Mouse (Mus musculus) layer of hippocampus, adult 9-10 months (tissue): Measurements from ENCODE around the gene Luc7l.
A peak's percentile ranks its signal among the peaks of the same experiment; 100 is the strongest.

Experiments used
- DNase-seq: peaks from one replicate; pipeline ENCODE4 v3.0.0; 2022; ENCODE audit warnings: low spot score

The Luc7l gene

GRCm38 (mm10) chr17:26252539-26253251, at the start of gene Luc7l:
Gene Luc7l, plus strand, starts transcription at chr17:26252896.
- peak; percentile 85 for DNase-seq

DNA sequence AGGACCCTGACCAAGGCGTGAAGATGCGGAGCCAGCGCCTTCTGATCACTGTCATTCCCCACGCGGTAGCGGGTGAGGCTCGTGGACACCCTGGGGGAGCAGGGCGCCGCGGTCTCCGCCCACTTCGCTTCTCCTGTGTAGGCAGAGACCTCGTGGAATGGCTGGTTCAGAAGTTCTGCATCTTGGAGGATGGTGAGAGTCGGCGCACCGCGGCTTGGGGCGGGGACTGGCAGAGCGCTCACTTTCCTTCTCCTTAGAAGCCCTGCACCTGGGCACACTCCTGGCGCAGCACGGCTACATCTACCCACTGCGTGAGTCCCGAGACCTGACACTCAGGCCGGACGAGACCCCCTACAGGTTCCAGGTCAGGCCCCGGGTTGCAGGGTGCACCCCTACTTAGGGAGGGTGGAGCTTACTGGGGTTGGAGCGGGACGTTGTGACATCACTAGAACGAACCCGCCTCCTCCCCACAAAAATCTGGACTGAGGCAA, 49.3 kb upstream of the Luc7l start:
- DNase-seq = peak; percentile 20

- no peak for DNase-seq
Observed at GRCm38 (mm10) chr17:26204766-26205165, 47.9 kb upstream of the Luc7l start.

GRCm38 (mm10) chr17:26206392-26206791, 46.3 kb upstream of the Luc7l start:
- no peak for DNase-seq

DNA sequence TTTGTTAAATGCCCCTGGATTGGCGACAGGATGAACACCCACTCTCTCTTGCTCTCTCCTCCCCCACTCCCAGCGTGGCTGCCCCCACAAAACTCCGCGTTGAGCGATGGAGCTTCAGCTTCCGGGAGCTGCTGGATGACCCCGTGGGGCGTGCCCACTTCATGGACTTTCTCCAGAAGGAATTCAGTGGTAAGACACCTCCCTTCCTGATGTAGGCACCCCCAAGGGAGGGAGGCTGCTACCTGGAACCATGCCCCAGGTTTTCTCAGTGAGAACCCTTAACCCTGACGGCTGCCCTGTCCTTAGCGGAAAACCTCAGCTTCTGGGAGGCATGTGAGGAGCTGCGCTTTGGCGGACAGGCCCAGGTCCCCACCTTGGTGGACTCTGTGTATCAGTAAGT, 45.0 kb upstream of the Luc7l start, which contains the start of gene Arhgdig:
Gene Arhgdig, minus strand, starts transcription at position 101 of the 400 bp plus-strand sequence.
- DNase-seq = no peak

DNA sequence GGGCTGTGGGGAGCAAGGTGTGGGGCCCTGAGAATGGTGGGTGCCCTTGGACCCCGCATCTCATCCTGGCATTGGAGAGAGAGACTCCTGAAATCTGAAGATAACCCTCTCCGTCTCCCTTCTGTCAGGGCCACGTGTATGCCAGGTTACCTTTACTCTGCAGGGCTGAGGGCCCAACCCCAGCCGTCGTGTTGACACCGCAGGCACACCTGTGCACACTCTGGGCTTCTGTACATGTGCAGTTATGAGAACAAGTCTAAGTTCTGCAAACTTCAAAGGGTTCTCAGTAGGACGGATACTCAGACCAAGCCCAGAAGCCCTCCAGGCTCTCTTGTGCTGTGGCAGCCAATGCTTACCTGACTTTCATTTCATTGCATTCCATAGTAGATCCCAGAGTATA, 40.5 kb upstream of the Luc7l start:
- no peak for DNase-seq

- DNase-seq = no peak
Observed at GRCm38 (mm10) chr17:26212681-26213080, 40.0 kb upstream of the Luc7l start.

- no peak for DNase-seq
Observed at GRCm38 (mm10) chr17:26221508-26221907, 31.2 kb upstream of the Luc7l start.

DNA sequence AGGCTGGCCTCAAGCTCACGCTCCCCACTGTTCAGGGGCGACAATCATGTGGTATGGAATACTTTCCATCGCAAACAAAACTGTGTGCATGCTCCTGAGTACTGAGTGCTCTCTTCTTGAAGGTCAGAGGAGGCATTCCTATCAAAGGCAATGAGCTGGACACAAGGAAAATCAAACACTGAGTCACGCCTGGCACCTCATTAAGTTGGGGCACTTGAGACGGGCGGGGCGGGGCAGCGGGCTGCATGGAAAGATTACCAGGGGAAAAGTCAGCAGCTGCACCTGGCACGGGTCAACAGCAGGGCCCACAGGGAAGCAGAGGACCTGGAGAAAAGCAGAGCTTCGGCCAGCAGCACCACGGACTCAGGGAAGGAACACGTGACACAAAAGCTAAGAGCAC, 27.5 kb upstream of the Luc7l start:
- no peak for DNase-seq

DNA sequence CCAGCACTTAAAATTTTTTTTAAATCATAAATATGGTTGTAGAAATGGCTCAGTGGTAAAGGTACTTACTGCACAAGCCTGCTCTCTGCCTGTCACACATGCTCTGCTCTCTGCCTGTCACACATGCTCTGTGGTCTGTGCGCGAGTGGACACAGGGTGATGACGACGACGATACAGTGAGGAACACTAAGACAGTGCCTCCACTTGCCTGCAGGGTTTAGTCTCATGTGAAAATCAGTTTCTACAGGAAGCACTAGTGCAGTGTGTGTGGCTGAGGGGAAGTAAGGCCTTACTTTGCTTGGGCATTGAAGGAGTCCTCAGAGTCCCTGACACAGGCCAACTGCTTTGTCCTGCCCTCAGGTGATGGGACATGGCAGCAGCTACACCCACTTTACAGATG, 22.9 kb upstream of the Luc7l start:
- DNase-seq = no peak

GRCm38 (mm10) chr17:26231156-26231555, 21.5 kb upstream of the Luc7l start:
- no peak for DNase-seq

DNA sequence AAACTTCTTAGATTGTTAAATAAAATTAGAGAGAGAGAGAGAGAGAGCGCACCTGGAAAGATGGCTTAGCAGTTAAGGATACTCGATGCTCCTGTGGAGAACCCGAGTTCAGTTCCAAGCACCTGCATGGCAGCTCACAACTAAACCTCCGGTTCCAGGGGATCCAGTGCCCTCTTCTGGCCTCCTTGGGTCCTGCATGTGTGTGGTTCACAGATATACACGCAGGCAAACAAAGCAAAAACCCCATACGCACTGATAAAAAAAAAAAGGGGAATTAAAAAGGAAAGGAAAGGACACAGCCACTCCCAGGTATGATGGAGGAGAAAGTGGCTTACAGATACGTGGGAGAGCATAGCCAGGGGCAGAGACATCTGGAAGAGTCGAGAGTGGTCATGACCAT, 19.8 kb upstream of the Luc7l start:
- DNase-seq = no peak

DNA sequence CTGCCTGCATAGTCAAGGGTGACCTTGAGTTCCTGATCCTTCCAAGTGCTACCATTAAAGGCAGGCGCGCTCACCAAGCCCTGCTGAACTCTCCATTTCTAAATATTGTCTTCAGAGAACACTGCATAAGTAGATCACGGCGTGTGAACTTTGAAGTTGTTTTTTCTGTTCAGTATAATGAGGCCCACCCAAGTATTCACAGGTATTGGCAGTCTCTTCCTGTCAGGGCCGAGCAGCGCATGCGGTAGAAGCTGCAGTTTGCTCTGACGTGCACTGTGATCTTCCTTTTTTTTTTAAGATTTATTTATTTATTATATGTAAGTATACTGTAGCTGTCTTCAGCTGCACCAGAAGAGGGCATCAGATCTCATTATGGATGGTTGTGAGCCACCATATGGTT, 18.3 kb upstream of the Luc7l start:
- DNase-seq = no peak

GRCm38 (mm10) chr17:26235077-26235815, 17.4 kb upstream of the Luc7l start:
- DNase-seq = no peak

DNA sequence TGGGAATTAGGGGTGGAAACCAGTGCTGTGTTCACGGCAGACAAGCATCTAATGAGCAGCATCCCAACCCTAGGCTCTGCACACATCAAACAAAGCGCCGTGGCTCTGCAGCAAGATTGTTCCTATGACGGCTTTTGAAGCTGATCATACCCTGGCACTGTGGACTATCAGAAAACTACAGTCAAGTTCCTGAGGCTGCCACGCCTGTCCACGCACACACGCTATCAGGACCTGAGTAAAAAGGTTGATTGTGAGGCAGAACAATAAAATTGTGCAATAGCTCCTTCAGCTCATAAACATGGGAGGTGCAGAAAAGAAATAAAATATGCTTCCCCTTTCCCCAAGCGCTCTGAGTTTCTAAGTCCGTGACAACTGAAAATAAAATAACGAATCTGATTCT, 15.0 kb upstream of the Luc7l start:
- DNase-seq = no peak

DNA sequence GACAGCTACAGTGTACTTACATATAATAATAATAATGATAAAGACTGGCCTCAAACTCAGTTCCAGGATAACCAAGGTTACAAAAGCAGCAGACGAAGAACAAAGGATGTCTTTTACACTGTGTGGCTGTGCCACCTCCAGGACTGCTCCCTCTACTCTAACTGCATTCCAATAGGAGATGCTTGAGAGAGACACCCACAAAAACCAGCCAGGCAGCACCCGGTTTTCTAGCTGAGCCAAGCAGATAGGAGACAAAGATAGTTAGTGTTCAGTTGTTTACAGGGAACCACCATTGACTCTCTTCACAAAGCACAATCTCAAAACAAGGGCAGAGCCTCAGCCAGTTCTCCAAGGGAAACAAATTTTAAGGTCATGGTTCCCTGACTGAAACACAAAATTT, 13.1 kb upstream of the Luc7l start:
- no peak for DNase-seq

DNA sequence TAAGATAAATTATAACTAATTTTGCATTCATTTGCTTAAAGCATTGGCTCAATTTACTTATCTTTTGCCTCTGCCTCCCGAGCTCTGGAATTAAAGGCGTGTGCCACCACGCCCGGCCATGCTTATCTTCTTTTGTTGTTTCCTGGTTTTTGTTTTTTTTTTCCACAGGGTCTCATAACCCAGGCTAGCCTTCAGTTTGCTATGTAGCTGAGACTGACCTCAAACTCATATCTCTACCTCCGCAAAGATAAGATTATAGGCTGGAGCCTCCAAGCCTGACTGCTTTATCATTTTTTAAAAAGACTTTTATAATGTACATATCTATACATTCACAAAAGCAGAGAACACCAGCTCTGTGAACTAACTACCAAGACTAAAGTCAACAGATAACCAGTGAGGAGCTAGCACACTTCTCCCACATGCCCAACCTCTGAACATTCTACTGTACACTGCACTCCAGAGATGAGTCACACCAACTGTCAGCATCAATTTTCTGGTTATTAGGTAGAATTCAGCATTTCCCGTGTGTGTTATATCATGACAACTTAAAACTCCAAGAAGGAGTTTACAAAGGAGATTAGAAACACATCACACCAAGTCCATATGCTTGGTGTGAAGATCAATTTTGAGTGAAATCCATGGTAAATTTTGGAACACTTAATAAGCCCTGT, 12.4 kb upstream of the Luc7l start:
- no peak for DNase-seq

- DNase-seq = no peak
Observed at GRCm38 (mm10) chr17:26240990-26241389, 11.7 kb upstream of the Luc7l start.

DNA sequence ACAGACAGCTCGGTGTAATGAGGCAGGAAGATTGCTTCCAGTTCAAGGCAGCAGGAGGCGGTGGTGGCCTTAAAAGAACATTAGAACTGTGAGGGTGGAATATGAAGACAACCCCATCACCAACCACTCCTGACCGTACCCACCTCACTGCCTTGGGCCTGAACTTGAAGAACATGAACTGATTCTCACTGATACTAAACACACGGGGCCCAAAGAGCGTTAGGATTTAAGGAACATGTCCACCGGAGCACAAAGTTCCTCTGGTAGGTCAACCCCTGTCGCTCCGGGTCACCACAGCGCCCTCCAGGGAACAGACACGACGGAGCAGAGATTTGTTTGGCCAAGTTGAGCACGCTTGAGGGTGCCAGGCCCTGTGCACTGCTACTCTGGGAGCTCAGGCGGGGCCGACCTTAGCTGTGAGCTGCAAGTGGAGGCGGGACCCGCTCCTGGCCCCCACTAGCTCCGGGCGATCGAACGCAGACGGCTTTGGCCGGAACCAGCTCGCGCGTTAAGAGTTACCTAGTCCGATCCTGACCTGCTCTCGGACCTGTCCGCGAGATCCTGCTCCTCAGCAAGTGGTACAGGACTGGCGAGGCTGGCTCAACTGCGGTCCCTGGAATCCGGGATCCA, 9.1 kb upstream of the Luc7l start:
- DNase-seq = peak; percentile 35

- peak; percentile 82 for DNase-seq
Observed at GRCm38 (mm10) chr17:26244101-26244841, 8.4 kb upstream of the Luc7l start, which contains the start of gene Fam234a. Gene Fam234a, minus strand, starts transcription at chr17:26244242.

DNA sequence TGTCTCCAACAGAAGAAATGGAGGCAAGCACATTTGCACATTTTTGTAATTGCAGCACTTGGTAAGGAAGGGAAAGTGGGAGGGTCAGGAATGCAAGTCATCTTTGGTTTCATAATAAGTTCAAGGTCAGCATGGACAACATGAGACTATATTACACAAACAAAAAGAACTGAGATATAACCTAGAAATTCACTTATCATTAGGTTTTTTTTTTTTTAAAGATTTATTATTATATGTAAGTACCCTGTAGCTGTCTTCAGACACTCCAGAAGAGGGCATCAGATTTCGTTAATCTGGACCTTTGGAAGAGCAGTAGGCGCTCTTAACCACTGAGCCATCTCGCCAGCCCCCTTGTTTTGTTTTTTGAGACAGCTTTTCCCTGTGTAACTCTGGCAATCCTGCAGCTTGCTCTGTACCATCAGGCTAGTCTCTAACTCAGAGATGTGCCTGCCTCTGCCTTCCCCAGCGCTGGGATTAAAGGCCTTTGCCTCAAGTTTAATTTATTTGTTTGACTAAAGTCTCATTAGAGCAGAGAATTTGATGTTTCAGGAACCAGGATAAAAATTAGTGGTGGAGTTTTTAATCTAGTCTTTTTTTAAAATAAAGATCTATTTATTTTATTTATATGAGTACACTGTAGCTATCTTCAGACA, 684 bp upstream of the Luc7l start:
- DNase-seq = no peak
